Mouse (Mus musculus): ENCODE results near the gene Retreg3. TPM values are rescaled to one million over a fixed set of nuclear protein-coding genes. Genes with fewer than 3 reads are reported as not detected.

The Retreg3 gene
- polyA plus RNA-seq, 1 experiment from 2014 or later, result 18.8 TPM

DNA sequence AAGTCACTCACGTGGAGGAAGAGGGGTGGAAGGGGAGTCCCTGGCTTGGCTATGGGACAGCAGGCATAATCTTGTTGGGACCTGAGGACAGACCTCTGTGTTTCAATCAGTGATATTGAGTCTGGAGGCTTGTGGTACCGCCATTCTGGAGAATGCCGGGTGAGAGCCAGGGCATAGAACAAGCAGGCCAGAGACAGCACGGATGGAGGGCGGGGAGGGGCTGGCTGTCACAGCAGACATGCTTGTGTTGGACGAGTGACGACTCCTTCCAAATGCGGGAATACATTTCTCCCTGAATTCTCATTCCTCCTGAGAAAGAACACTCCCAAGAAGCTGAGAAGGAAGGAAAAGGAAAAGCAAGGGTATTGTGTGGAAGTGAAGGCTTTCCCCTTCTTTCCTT lies 68.1 kb downstream of the Retreg3 start:
- TF ChIP-seq EP300 (IDR thresholded peaks at IDR 0.05) (no peak), CTCF (IDR thresholded peaks at IDR 0.05) (no peak)
- H3K27ac ChIP-seq (ENCODE audit: low read length), result peak overlapping the region; percentile 74; the same call in 1 of the 2 replicates
- peaks cover 12% of the 10 kb centered on the region; the same call in 1 of the 2 replicates for H3K4me1 ChIP-seq (ENCODE audit: insufficient read depth, low read depth, low read length)
- peaks cover 46% of the 10 kb centered on the region for H3K36me3 ChIP-seq (ENCODE audit: insufficient read depth, low read length)
- H3K9me3 ChIP-seq (ENCODE audit: low read length), result no peaks in the 10 kb centered on the region
- no peak overlapping the region for H3K9ac ChIP-seq (replicated peaks; ENCODE audit: low read depth)
- no peaks in the 10 kb centered on the region for H3K27me3 ChIP-seq (replicated peaks; ENCODE audit: insufficient read depth, low read length)
- WGBS, result 78% methylated on average over 8 of the region's 8 CpGs
- H3K4me2 ChIP-seq (replicated peaks; ENCODE audit: low read depth, low read length), result no peak overlapping the region
- no peak overlapping the region for H3K4me3 ChIP-seq (ENCODE audit: low read depth, low read length)
- no peak for DNase-seq (ENCODE audit: low spot score)
- ATAC-seq, result no peak

DNA sequence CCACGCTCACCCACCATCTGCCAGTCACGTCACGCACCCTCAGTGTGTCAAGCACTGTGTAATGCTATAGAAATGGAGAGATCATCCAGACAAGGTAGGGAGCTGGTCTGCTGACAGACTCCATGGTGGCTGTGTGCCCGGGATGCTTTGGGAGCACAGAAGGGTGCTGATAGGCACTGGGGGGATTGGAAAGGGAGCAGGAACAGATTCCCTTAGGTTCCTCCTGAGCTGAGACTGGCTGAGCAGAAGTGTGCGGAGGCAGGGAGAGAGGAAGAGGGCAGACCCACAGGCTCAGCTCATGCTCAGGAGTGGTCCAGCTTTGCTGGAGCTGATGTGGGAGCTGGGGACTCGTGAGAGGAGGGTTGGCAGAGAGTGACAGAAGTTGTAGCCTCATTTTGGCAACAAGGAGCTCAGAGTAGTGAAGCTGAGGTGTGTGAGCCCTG lies 68.6 kb downstream of the Retreg3 start:
- Histone ChIP-seq H3K4me3 (ENCODE audit: low read depth, low read length) (no peak overlapping the region), H3K9me3 (ENCODE audit: low read length) (no peaks in the 10 kb centered on the region), H3K27me3 (replicated peaks; ENCODE audit: insufficient read depth, low read length) (no peaks in the 10 kb centered on the region), H3K36me3 (ENCODE audit: insufficient read depth, low read length) (peaks cover 52% of the 10 kb centered on the region), H3K9ac (replicated peaks; ENCODE audit: low read depth) (no peak overlapping the region), H3K4me2 (replicated peaks; ENCODE audit: low read depth, low read length) (no peak overlapping the region), H3K4me1 (ENCODE audit: insufficient read depth, low read depth, low read length) (peaks cover 12% of the 10 kb centered on the region; the same call in 1 of the 2 replicates), H3K27ac (ENCODE audit: low read length) (no peak overlapping the region)
- ATAC-seq (no peak), DNase-seq (ENCODE audit: low spot score) (no peak)
- TF ChIP-seq CTCF (IDR thresholded peaks at IDR 0.05), result no peak
- no peak for TF ChIP-seq EP300 (IDR thresholded peaks at IDR 0.05)
- 89% methylated on average over 6 of the region's 6 CpGs for WGBS

DNA sequence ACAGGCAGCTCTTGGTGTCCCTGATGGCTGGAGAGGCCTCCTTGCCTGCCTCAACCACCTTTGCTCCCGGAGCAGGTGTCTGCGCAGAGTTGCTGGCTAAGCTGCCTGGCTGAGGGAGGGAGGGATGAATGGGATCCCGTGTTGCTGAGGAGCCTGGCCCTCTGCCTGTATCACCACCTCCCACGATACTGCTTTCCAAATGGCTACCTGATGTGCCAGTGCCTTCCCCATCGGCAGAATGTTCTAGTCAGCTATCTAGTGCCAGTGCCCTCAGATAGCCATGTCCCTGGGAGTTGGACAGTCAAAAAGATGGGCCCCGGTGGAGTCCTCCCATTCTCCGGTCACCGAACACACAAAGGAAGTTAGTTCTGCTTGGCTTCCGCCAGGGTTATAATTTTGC lies 69.3 kb downstream of the Retreg3 start:
- Histone ChIP-seq H3K4me2 (replicated peaks; ENCODE audit: low read depth, low read length) (no peak overlapping the region), H3K4me3 (ENCODE audit: low read depth, low read length) (no peak overlapping the region), H3K4me1 (ENCODE audit: insufficient read depth, low read depth, low read length) (peaks cover 10% of the 10 kb centered on the region; the same call in 1 of the 2 replicates), H3K36me3 (ENCODE audit: insufficient read depth, low read length) (peaks cover 56% of the 10 kb centered on the region), H3K9ac (replicated peaks; ENCODE audit: low read depth) (no peak overlapping the region), H3K9me3 (ENCODE audit: low read length) (no peaks in the 10 kb centered on the region), H3K27me3 (replicated peaks; ENCODE audit: insufficient read depth, low read length) (no peaks in the 10 kb centered on the region), H3K27ac (ENCODE audit: low read length) (no peak overlapping the region)
- ATAC-seq (no peak), DNase-seq (ENCODE audit: low spot score) (no peak)
- TF ChIP-seq EP300 (IDR thresholded peaks at IDR 0.05) (no peak), CTCF (IDR thresholded peaks at IDR 0.05) (no peak)
- WGBS, result 91% methylated on average over 9 of the region's 9 CpGs

DNA sequence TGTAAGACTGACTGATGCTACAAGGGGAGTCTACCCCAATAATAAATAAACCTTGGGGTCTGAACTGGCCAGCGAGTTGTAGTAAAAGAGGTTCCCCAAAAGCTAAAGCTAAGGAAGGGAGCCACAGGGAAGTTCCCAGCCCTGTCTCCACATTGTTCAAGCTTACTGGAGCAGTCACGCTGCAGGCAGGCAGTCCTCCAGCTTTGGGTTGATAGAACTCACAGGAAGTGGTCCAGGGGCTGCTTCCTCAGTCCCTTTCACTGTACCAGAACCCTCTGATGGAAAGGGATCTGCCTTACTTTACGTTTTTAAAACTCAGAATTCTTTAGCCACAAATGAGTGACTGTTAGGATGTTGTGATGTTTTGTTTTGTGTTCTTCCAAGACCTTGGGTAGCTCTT lies 72.2 kb downstream of the Retreg3 start:
- 86% methylated on average over 3 of the region's 3 CpGs for whole genome bisulfite sequencing
- DNase-seq (ENCODE audit: low spot score), result no peak
- H3K4me3 ChIP-seq (ENCODE audit: low read depth, low read length), result no peak overlapping the region
- H3K36me3 ChIP-seq (ENCODE audit: insufficient read depth, low read length), result peaks cover 79% of the 10 kb centered on the region
- no peaks in the 10 kb centered on the region for H3K27me3 ChIP-seq (replicated peaks; ENCODE audit: insufficient read depth, low read length)
- no peak overlapping the region for H3K4me2 ChIP-seq (replicated peaks; ENCODE audit: low read depth, low read length)
- TF ChIP-seq CTCF (IDR thresholded peaks at IDR 0.05), result no peak
- no peak for TF ChIP-seq EP300 (IDR thresholded peaks at IDR 0.05)
- 0 out of 2 replicates have a peak, but pooled peaks cover 2% of the 10 kb centered on the region for H3K4me1 ChIP-seq (ENCODE audit: insufficient read depth, low read depth, low read length)
- no peak overlapping the region for H3K27ac ChIP-seq (ENCODE audit: low read length)
- no peaks in the 10 kb centered on the region for H3K9me3 ChIP-seq (ENCODE audit: low read length)
- ATAC-seq, result no peak
- H3K9ac ChIP-seq (replicated peaks; ENCODE audit: low read depth), result no peak overlapping the region

DNA sequence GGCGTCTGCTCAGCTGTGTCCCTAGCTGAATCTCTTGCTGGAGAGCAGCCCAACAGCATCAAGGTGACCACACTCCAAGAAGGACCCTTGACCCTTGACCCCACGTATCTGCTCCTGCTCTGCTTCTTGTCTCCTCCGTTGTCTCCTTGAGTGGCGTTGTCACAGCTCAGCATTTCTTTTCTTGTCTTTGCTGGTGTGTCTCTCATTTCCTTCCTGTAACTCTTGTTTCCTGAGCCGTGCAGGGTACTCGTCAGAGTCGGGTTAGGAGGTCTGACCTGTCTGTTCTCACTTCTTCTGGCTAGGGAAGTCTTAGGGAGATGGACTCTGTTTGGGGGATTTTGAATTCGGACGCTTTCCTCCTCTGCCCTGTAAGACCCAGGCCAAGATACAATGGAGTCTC lies 73.3 kb downstream of the Retreg3 start:
- Histone ChIP-seq H3K9me3 (ENCODE audit: low read length) (no peaks in the 10 kb centered on the region), H3K9ac (replicated peaks; ENCODE audit: low read depth) (no peak overlapping the region), H3K27ac (ENCODE audit: low read length) (no peak overlapping the region), H3K27me3 (replicated peaks; ENCODE audit: insufficient read depth, low read length) (no peaks in the 10 kb centered on the region), H3K36me3 (ENCODE audit: insufficient read depth, low read length) (peaks cover 84% of the 10 kb centered on the region), H3K4me2 (replicated peaks; ENCODE audit: low read depth, low read length) (no peak overlapping the region), H3K4me3 (ENCODE audit: low read depth, low read length) (no peak overlapping the region), H3K4me1 (ENCODE audit: insufficient read depth, low read depth, low read length) (no peaks in the 10 kb centered on the region)
- no peak for ATAC-seq
- TF ChIP-seq EP300 (IDR thresholded peaks at IDR 0.05), result no peak
- TF ChIP-seq CTCF (IDR thresholded peaks at IDR 0.05), result no peak
- WGBS, result 53% methylated on average over 9 of the region's 9 CpGs
- DNase-seq (ENCODE audit: low spot score), result no peak

Small RNA genes lying within 50 kb of the gene (microRNA-seq; reads per million reads assigned to microRNA genes)
- gene Gm27626, result not detected

Other genes starting within 250 kb of the Retreg3 start
- 100 and 120 TPM in 2 replicates for gene Stat3, start 180.4 kb downstream of the Retreg3 start, polyA plus RNA-seq (2015; fragmentation: Nextera tagmentation; extraction: Ambion mirVana)
- gene Cavin1, start 149.0 kb downstream of the Retreg3 start, polyA plus RNA-seq (2015; fragmentation: Nextera tagmentation; extraction: Ambion mirVana), result 692 and 736 TPM in 2 replicates
- 51.3 and 57.2 TPM in 2 replicates for gene Atp6v0a1, start 110.4 kb downstream of the Retreg3 start, polyA plus RNA-seq (2015; fragmentation: Nextera tagmentation; extraction: Ambion mirVana)
- gene Naglu, start 49.9 kb downstream of the Retreg3 start, polyA plus RNA-seq (2015; fragmentation: Nextera tagmentation; extraction: Ambion mirVana), result 18.9 and 21.9 TPM in 2 replicates
- gene Hsd17b1, start 41.5 kb downstream of the Retreg3 start, polyA plus RNA-seq (2015; fragmentation: Nextera tagmentation; extraction: Ambion mirVana), result 0.10 and 0.17 TPM in 2 replicates
- gene Coasy, start 37.3 kb downstream of the Retreg3 start, polyA plus RNA-seq (2015; fragmentation: Nextera tagmentation; extraction: Ambion mirVana), result 30.5 TPM in 2 replicates
- gene Mlx, start 32.6 kb downstream of the Retreg3 start, polyA plus RNA-seq (2015; fragmentation: Nextera tagmentation; extraction: Ambion mirVana), result 42.5 and 44.5 TPM in 2 replicates
- gene Psmc3ip, start 24.5 kb downstream of the Retreg3 start, polyA plus RNA-seq (2015; fragmentation: Nextera tagmentation; extraction: Ambion mirVana), result 9.8 and 10.4 TPM in 2 replicates
- gene Tubg1, start within 50 bp of the Retreg3 start, polyA plus RNA-seq (2015; fragmentation: Nextera tagmentation; extraction: Ambion mirVana), result 25.8 TPM in 2 replicates
- gene Tubg2, start 36.0 kb upstream of the Retreg3 start, polyA plus RNA-seq (2015; fragmentation: Nextera tagmentation; extraction: Ambion mirVana), result 1.9 and 2.3 TPM in 2 replicates
- gene Cntnap1, start 50.6 kb upstream of the Retreg3 start, polyA plus RNA-seq (2015; fragmentation: Nextera tagmentation; extraction: Ambion mirVana), result 0.24 and 0.56 TPM in 2 replicates
- 12.3 and 14.2 TPM in 2 replicates for gene Plekhh3, start 51.5 kb upstream of the Retreg3 start, polyA plus RNA-seq (2015; fragmentation: Nextera tagmentation; extraction: Ambion mirVana)
- gene Ccr10, start 55.5 kb upstream of the Retreg3 start, polyA plus RNA-seq (2015; fragmentation: Nextera tagmentation; extraction: Ambion mirVana), result 0.06 and 0.20 TPM in 2 replicates
- 17.1 and 17.4 TPM in 2 replicates for gene Ezh1, start 106.6 kb upstream of the Retreg3 start, polyA plus RNA-seq (2015; fragmentation: Nextera tagmentation; extraction: Ambion mirVana)
- gene Ramp2, start 126.1 kb upstream of the Retreg3 start, polyA plus RNA-seq (2015; fragmentation: Nextera tagmentation; extraction: Ambion mirVana), result 759 and 834 TPM in 2 replicates
- gene Vps25, start 133.8 kb upstream of the Retreg3 start, polyA plus RNA-seq (2015; fragmentation: Nextera tagmentation; extraction: Ambion mirVana), result 121 and 133 TPM in 2 replicates
- 10.6 and 14.6 TPM in 2 replicates for gene Wnk4, start 140.7 kb upstream of the Retreg3 start, polyA plus RNA-seq (2015; fragmentation: Nextera tagmentation; extraction: Ambion mirVana)
- 1.1 TPM in 2 replicates for gene Cntd1, start 159.1 kb upstream of the Retreg3 start, polyA plus RNA-seq (2015; fragmentation: Nextera tagmentation; extraction: Ambion mirVana)
- 159 and 166 TPM in 2 replicates for gene Coa3, start 159.2 kb upstream of the Retreg3 start, polyA plus RNA-seq (2015; fragmentation: Nextera tagmentation; extraction: Ambion mirVana)
- gene Becn1, start 182.4 kb upstream of the Retreg3 start, polyA plus RNA-seq (2015; fragmentation: Nextera tagmentation; extraction: Ambion mirVana), result 149 and 152 TPM in 2 replicates
- 44.1 and 47.4 TPM in 2 replicates for gene Psme3, start 196.3 kb upstream of the Retreg3 start, polyA plus RNA-seq (2015; fragmentation: Nextera tagmentation; extraction: Ambion mirVana)
- gene Aoc2, start 205.2 kb upstream of the Retreg3 start, polyA plus RNA-seq (2015; fragmentation: Nextera tagmentation; extraction: Ambion mirVana), result 0.44 and 0.45 TPM in 2 replicates
- 1.6 and 1.9 TPM in 2 replicates for gene Aoc3, start 210.7 kb upstream of the Retreg3 start, polyA plus RNA-seq (2015; fragmentation: Nextera tagmentation; extraction: Ambion mirVana)
- gene G6pc, start 247.7 kb upstream of the Retreg3 start, polyA plus RNA-seq (2015; fragmentation: Nextera tagmentation; extraction: Ambion mirVana), result 0.07 TPM in 1 of 2 replicates, not detected in the other

All from lung, postnatal 0 days (tissue).